Comparison of ENCODE assay signal across 17 mouse cellular contexts in the genomic region with DNA sequence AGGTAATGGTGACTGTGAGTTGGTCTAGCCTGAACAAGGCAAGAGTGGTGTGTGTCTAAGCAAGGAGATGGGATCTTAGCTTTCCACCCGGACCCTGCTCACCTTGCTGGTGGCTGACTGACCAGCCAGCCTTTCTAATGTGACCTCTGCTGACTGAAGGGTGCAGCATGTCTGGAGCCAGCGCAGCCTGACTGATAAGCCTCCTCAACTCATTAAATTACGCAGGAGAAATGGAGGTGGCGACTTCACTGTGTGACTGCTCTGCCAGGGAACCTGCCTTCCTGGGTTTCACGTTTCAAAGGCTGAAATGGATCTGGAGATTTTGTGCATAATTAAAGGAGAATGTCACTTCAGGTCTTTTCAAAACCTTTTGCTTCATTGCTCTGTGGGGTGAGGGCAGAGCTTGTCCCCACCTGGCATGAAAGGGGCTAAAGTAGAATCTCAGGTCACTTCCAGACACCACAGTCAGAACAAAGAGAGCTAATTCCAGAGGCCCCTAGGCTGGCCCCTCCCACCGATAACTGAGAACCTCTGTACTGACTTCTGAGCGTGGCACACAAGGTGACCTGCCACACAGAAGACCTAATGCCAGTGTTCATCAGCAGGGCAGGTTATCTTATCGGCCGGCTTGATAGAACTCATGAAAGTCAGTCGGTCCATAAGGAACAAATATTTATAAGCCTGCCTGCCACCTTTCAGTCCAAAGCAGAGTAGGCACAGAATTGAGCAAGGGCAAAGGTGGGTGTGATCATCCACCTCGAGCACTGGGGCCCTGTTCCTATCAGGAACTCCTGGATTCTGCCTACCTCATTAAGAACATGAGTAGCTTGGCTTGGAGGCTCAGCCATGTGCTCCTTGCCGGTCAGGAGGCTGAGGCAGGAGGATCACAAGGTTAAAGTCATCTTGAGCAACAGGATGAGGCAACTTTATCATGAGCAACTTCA. TPM values are rescaled to one million over a fixed set of nuclear protein-coding genes. Genes with fewer than 3 reads are reported as not detected.
DNase-seq lines count a peak whose midpoint lies in the region; ATAC-seq and TF ChIP-seq lines count a peak whose summit lies in the region.
"Had no signal": no experiment of that assay in that cellular context is flagged by ENCODE, and none has a peak within 500 bp of the region (broad histone marks: within the 10 kb centered on the region; RNA-seq: fewer than 3 reads in every experiment).

No protein-coding gene starts in this region.

- intact Hi-C loops in heart, postnatal 25 days (cut with DNase I): loop anchor here (5.0 to 10.0 kb wide), 2 partner anchors 123 to 165 kb away; a partner anchor contains a TSS
- intact Hi-C loops in gastrocnemius, adult 2 months (cut with DNase I): no loop called here

- H3K9me3 ChIP-seq in heart, embryonic 10.5 days: no peaks in the 10 kb centered on the region
- H3K9me3 ChIP-seq in stomach, embryonic 15.5 days: no peaks in the 10 kb centered on the region
- H3K9me3 ChIP-seq: embryonic facial prominence, embryonic 13.5 days; limb, embryonic 15.5 days had no signal

- H3K27ac ChIP-seq in heart, embryonic 10.5 days: peak overlapping the region; percentile 82
- H3K27ac ChIP-seq in stomach, embryonic 15.5 days: peak overlapping the region; percentile 46
- no peak overlapping the region for H3K27ac ChIP-seq in gastrocnemius, adult 2 months
- H3K27ac ChIP-seq: embryonic facial prominence, embryonic 13.5 days; limb, embryonic 15.5 days had no signal

- peak; percentile 79 for ATAC-seq in stomach, embryonic 15.5 days (ENCODE audit: insufficient read depth, low FRiP score, low read depth)
- ATAC-seq in megakaryocyte, adult 5-6 weeks (ENCODE audit: poor library complexity, severe bottlenecking): no peak
- ATAC-seq: midbrain, embryonic 16.5 days had no signal

- no peak overlapping the region for H3K9ac ChIP-seq in stomach, embryonic 15.5 days
- H3K9ac ChIP-seq: embryonic facial prominence, embryonic 13.5 days; limb, embryonic 15.5 days had no signal

- H3K4me1 ChIP-seq in heart, embryonic 10.5 days: peaks cover 47% of the 10 kb centered on the region
- peaks cover 7% of the 10 kb centered on the region; the same call in 1 of the 2 replicates for H3K4me1 ChIP-seq in stomach, embryonic 15.5 days

- TF ChIP-seq CTCF in gastrocnemius, adult 2 months (IDR thresholded peaks at IDR 0.05): no peak

- DNase-seq in heart, adult 11 months: peak; percentile 97
- no peak for DNase-seq in heart, postnatal 25 days (ENCODE audit: low spot score)
- no peak for DNase-seq in heart, embryonic 10.5 days (ENCODE audit: low spot score)
- peak; percentile 41 for DNase-seq in heart, postnatal 4 days
- no peak for DNase-seq in gastrocnemius, adult 2 months
- DNase-seq in right cerebral cortex, adult 18-20 months: no peak
- DNase-seq: adrenal gland, postnatal 25 days; cerebellum, postnatal 25 days; kidney, postnatal 10 days; lung, adult 2 months; right cerebral cortex, postnatal 25 days had no signal

- H3K27me3 ChIP-seq in heart, embryonic 10.5 days (ENCODE audit: insufficient read depth, poor library complexity, severe bottlenecking): no peaks in the 10 kb centered on the region
- no peaks in the 10 kb centered on the region for H3K27me3 ChIP-seq in stomach, embryonic 15.5 days (replicated peaks)
- H3K27me3 ChIP-seq: CH12.LX; embryonic facial prominence, embryonic 13.5 days; limb, embryonic 15.5 days had no signal

- no peak overlapping the region for H3K4me2 ChIP-seq in stomach, embryonic 15.5 days
- H3K4me2 ChIP-seq: embryonic facial prominence, embryonic 13.5 days; limb, embryonic 15.5 days had no signal

- 30% methylated on average over 12 of the region's 12 CpGs for WGBS in heart, embryonic 10.5 days
- WGBS in stomach, embryonic 15.5 days: 54% methylated on average over 12 of the region's 12 CpGs

- 0 out of 2 replicates have a peak overlapping the region, but pooled peaks have one; percentile 5 for H3K4me3 ChIP-seq in heart, embryonic 10.5 days
- H3K4me3 ChIP-seq in stomach, embryonic 15.5 days (replicated peaks): no peak overlapping the region
- H3K4me3 ChIP-seq in gastrocnemius, adult 2 months: no peak overlapping the region
- H3K4me3 ChIP-seq: embryonic facial prominence, embryonic 13.5 days; limb, embryonic 15.5 days had no signal

- no peaks in the 10 kb centered on the region for H3K36me3 ChIP-seq in heart, embryonic 10.5 days
- H3K36me3 ChIP-seq in stomach, embryonic 15.5 days: no peaks in the 10 kb centered on the region
- H3K36me3 ChIP-seq: embryonic facial prominence, embryonic 13.5 days; limb, embryonic 15.5 days had no signal

RNA-seq across cellular contexts. Expression of a gene that starts 53.1 kb away (rescaled TPM):
- total RNA-seq in heart, postnatal 25 days (2021): 10 to 100 TPM; 21.4 to 24.4 TPM
- polyA plus RNA-seq in heart, embryonic 10.5 days (2016; fragmentation: Nextera tagmentation; extraction: Ambion mirVana): 20.6 and 31.5 TPM in 2 replicates
- 10 to 100 TPM; 25.4 to 26.0 TPM for total RNA-seq in heart, postnatal 4 days (2021)
- polyA plus RNA-seq in stomach, embryonic 15.5 days (2015; fragmentation: Nextera tagmentation; extraction: Ambion mirVana): 17.2 and 24.8 TPM in 2 replicates
- 1 to 10 TPM; 7.7 to 7.8 TPM for total RNA-seq in gastrocnemius, adult 2 months (2021)
- 11.1 and 20.9 TPM in 2 replicates for total RNA-seq in megakaryocyte, adult 5-6 weeks (2015)
- total RNA-seq in megakaryocyte, adult 5-6 weeks (2017): 13.1 and 15.9 TPM in 2 replicates

Comparison
In these comparisons a context has a peak if more than half of its experiments do, and no peak if none do; other contexts are left out.
1. DNase-seq: peak in heart, adult 11 months (single experiment) and heart, postnatal 4 days (single experiment); none in heart, postnatal 25 days (single experiment), heart, embryonic 10.5 days (single experiment), gastrocnemius, adult 2 months (single experiment) and right cerebral cortex, adult 18-20 months (single experiment).